Mouse (Mus musculus) c-Kit-negative CD71-positive TER-119-positive erythroid progenitor cells, embryonic 14.5 days (primary cell): ENCODE data around the gene Erfe.

ENCODE experiments used
- DNase-seq: peaks from one replicate; pipeline ENCODE4 v3.0.0-alpha.2; 2013; ENCODE audit warnings: low read depth, low spot score

The Erfe gene

GRCm38 (mm10) chr1:91366215-91367108 lies at the start of gene Erfe:
Erfe (plus strand) TSS chr1:91366430.
- peak; percentile 71 for DNase-seq

GRCm38 (mm10) chr1:91317656-91318055 lies 48.6 kb upstream of the Erfe start:
- DNase-seq, result no peak

- no peak for DNase-seq
These were observed 44.3 kb upstream of the Erfe start, which contains the start of gene Espnl for GRCm38 (mm10) chr1:91321760-91322438. Espnl (plus strand) TSS chr1:91322075.

- DNase-seq, result no peak
These were observed 41.6 kb upstream of the Erfe start for GRCm38 (mm10) chr1:91324646-91325045.

GRCm38 (mm10) chr1:91325488-91326042 lies 40.7 kb upstream of the Erfe start:
- DNase-seq, result no peak

- DNase-seq, result no peak
These were observed 34.1 kb upstream of the Erfe start for GRCm38 (mm10) chr1:91332102-91332501.

GRCm38 (mm10) chr1:91333582-91333981 lies 32.6 kb upstream of the Erfe start:
- DNase-seq, result no peak

- DNase-seq, result no peak
These were observed 28.9 kb upstream of the Erfe start for GRCm38 (mm10) chr1:91337355-91337754.

GRCm38 (mm10) chr1:91344001-91344400 lies 22.2 kb upstream of the Erfe start:
- DNase-seq, result no peak

GRCm38 (mm10) chr1:91344921-91345685 lies 21.1 kb upstream of the Erfe start:
- no peak for DNase-seq

GRCm38 (mm10) chr1:91346892-91347291 lies 19.3 kb upstream of the Erfe start:
- DNase-seq, result peak; percentile 54

GRCm38 (mm10) chr1:91350841-91351240 lies 15.4 kb upstream of the Erfe start, which contains the start of gene Klhl30:
Klhl30 (plus strand) TSS chr1:91351016.
- DNase-seq, result no peak

- DNase-seq, result no peak
These were observed 15.0 kb upstream of the Erfe start for GRCm38 (mm10) chr1:91351249-91351648.

GRCm38 (mm10) chr1:91352277-91352676 lies 14.0 kb upstream of the Erfe start:
- DNase-seq, result no peak

- no peak for DNase-seq
These were observed 10.1 kb upstream of the Erfe start for GRCm38 (mm10) chr1:91356105-91356504.

GRCm38 (mm10) chr1:91362113-91362512 lies 4.1 kb upstream of the Erfe start:
- no peak for DNase-seq

GRCm38 (mm10) chr1:91364822-91365644 lies 1.2 kb upstream of the Erfe start:
- DNase-seq, result no peak

- no peak for DNase-seq
These were observed 415 bp upstream of the Erfe start for GRCm38 (mm10) chr1:91365816-91366214.

GRCm38 (mm10) chr1:91367295-91367694 lies 1.1 kb downstream of the Erfe start:
- no peak for DNase-seq

- no peak for DNase-seq
These were observed 3.2 kb downstream of the Erfe start for GRCm38 (mm10) chr1:91369408-91369807.

GRCm38 (mm10) chr1:91370055-91370454 lies 3.8 kb downstream of the Erfe start:
- no peak for DNase-seq
